Mouse (Mus musculus) kidney, adult 2 months (tissue): ENCODE results near the gene Sertad3.

Experiments
- CTCF ChIP-seq: fragments of 200-500 bp; conservative IDR thresholded peaks from 2 replicates; pipeline ENCODE4 v1.5.1; 2011; ENCODE audit warnings: low read depth, mild to moderate bottlenecking, control low read depth, low read length, moderate library complexity, mixed read lengths; ENCODE audit not compliant: insufficient read depth, insufficient read length
- POLR2A ChIP-seq: fragments of 200-500 bp; IDR thresholded peaks from one replicate; pipeline ENCODE4 v1.6.1; 2011; ENCODE audit warnings: low read depth, low read length, control low read depth

- TF ChIP-seq CTCF (no peak), POLR2A (no peak)
Observed at GRCm38 (mm10) chr7:27487740-27488268, 14.2 kb downstream of the Sertad3 start.
